Mouse (Mus musculus) thymus, adult 2 months (tissue): ENCODE measurements around the gene Gm14403.
"Not testable (repeated sequence)": the region's sequence is repeated elsewhere in the genome, so short reads cannot be mapped to it uniquely, and the experiment has no call there.

Experiments
- CTCF ChIP-seq: fragments of 200-500 bp; IDR thresholded peaks from 2 replicates; pipeline ENCODE4 v1.5.1; 2012; ENCODE audit warnings: mild to moderate bottlenecking, control low read depth, low read length, moderate library complexity, borderline replicate concordance; ENCODE audit not compliant: control insufficient read depth, poor library complexity, insufficient read depth; ENCODE audit errors: extremely low read depth
- POLR2A ChIP-seq: fragments of 200-500 bp; IDR thresholded peaks from 2 replicates; pipeline ENCODE4 v1.6.1; 2012; ENCODE audit warnings: mild to moderate bottlenecking, low read length, control low read depth, moderate library complexity; ENCODE audit not compliant: control insufficient read depth, poor library complexity, insufficient read depth; ENCODE audit errors: extremely low read depth

GRCm38 (mm10) chr2:177524171-177524570 is 26.2 kb downstream of the Gm14403 start:
- TF ChIP-seq CTCF, POLR2A: not testable (repeated sequence)
